Mouse (Mus musculus): ENCODE data around the gene Kcnma1. TPM values are rescaled to one million over a fixed set of nuclear protein-coding genes. Genes with fewer than 3 reads are reported as not detected.

Gene Kcnma1
- polyA plus RNA-seq, 1 experiment from 2014 or later, result 9.0 TPM

DNA sequence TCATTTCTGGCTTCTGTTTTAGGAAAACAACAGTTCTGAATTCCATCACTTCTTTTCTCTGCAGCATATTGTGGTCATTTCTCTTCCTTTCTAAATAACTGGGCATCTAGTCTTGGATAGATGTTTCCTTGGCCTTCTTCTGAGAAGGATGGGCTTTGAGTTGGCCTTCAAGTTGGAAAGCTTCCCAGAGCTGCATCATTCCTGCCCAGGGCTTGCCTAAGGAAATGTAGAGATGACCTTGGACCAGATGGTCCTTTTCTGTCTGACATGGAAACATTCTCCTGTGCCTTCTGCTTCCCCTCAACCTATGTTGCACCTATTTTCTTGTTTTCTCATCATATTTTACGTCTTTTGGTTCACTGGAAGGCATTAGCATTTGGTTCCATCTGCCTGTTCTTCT is 444.0 kb downstream of the Kcnma1 start:
- Histone ChIP-seq H3K4me2 (replicated peaks) (no peak overlapping the region), H3K4me3 (no peak overlapping the region), H3K9me3 (no peaks in the 10 kb centered on the region), H3K36me3 (no peaks in the 10 kb centered on the region), H3K27ac (replicated peaks) (no peak overlapping the region), H3K4me1 (peaks cover 7% of the 10 kb centered on the region; the same call in 1 of the 2 replicates), H3K27me3 (no peaks in the 10 kb centered on the region), H3K9ac (replicated peaks) (no peak overlapping the region)
- no peak for ATAC-seq (replicated peaks)
- WGBS, result 63% methylated on average over 1 of the region's 1 CpGs

DNA sequence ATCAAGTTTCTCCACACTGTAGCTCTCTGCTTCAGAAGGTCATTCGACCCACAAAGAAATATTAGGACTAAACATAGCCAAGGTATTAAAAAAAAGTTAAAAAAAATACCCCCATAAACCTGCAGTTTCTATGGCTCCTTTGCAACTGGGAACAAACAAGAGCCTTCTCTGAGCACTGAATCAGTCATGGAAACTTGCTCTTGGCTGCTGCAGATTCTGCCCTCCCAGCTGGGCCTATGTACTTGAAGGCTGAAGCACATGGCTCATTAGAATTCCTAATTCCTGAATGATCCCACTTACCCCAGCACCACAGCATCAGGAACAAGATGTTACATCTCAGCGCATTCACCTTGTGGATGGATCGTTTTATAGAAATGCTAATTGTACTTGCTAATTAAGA is 448.4 kb downstream of the Kcnma1 start:
- H3K4me3 ChIP-seq, result no peak overlapping the region
- H3K9me3 ChIP-seq, result no peaks in the 10 kb centered on the region
- H3K27ac ChIP-seq (replicated peaks), result no peak overlapping the region
- 62% methylated on average over 3 of the region's 3 CpGs for WGBS
- no peak overlapping the region for H3K9ac ChIP-seq (replicated peaks)
- H3K27me3 ChIP-seq, result no peaks in the 10 kb centered on the region
- 0 out of 2 replicates have a peak, but pooled peaks cover 2% of the 10 kb centered on the region for H3K4me1 ChIP-seq
- no peaks in the 10 kb centered on the region for H3K36me3 ChIP-seq
- ATAC-seq (replicated peaks), result no peak
- H3K4me2 ChIP-seq (replicated peaks), result no peak overlapping the region

DNA sequence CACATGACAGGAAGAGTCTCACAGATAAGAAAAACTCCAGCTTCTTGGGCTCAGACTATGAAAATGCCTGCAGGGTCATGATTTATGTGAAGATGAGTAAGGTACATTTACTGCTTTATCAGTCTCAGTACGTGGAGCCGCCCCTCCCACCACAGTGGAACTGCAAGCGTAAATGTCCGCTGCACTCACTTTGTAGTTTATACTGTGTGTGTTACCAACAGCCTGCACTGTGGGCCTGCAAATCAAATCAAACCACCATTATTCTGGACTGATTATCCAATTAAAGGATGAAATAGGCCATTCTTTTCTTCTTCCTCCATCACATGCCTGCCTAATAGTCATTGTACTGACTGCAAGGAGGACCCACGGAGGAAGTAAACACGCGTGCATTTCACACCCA is 449.8 kb downstream of the Kcnma1 start:
- Histone ChIP-seq H3K4me2 (replicated peaks) (no peak overlapping the region), H3K4me3 (no peak overlapping the region), H3K36me3 (no peaks in the 10 kb centered on the region), H3K4me1 (0 out of 2 replicates have a peak, but pooled peaks cover 2% of the 10 kb centered on the region), H3K27me3 (no peaks in the 10 kb centered on the region), H3K9ac (replicated peaks) (no peak overlapping the region), H3K27ac (replicated peaks) (no peak overlapping the region), H3K9me3 (no peaks in the 10 kb centered on the region)
- ATAC-seq (replicated peaks), result no peak
- WGBS, result 36% methylated on average over 7 of the region's 7 CpGs

DNA sequence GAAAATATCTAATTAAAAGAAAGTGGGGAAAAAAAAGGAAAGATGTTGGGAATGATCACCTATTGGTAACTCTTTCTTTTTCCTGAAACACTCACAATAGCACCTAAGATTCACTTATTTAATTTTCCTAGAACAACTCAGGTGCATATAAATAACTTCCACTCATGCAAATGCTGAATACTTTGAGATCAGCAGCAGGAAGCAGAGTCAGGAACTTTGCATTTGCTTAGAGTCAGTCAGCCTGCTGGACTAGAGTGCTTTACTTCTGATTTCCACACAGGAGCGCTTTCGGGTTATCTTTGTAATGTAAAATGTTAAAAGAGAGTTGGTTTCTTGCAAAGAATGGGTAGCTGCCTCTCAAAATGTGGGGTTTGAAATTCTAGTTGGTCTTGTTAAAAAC is 451.1 kb downstream of the Kcnma1 start:
- no peak for ATAC-seq (replicated peaks)
- Histone ChIP-seq H3K9me3 (no peaks in the 10 kb centered on the region), H3K9ac (replicated peaks) (no peak overlapping the region), H3K4me3 (no peak overlapping the region), H3K4me2 (replicated peaks) (no peak overlapping the region), H3K36me3 (no peaks in the 10 kb centered on the region), H3K4me1 (0 out of 2 replicates have a peak, but pooled peaks cover 2% of the 10 kb centered on the region), H3K27me3 (no peaks in the 10 kb centered on the region), H3K27ac (replicated peaks) (no peak overlapping the region)
- WGBS, result 75% methylated on average over 2 of the region's 2 CpGs

DNA sequence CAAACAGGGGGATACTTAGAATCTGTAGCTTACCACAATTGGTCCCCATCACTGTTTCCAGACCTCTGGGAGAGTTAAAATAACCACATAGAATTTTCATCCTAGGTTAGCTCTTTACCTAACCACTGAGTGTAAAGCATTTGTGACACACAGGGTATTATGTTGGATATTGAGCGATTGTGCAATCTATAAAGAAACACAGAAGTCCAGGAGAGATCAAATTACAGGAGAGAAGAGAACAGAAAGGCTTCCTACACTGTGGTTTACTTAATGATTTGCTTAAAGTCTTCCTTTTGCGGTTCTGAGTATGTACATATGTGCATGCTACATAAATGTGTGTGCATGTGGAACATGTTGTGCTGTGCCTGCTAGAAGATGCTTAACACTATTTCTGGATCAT is 458.6 kb downstream of the Kcnma1 start:
- Histone ChIP-seq H3K9ac (replicated peaks) (no peak overlapping the region), H3K4me1 (no peaks in the 10 kb centered on the region), H3K27me3 (no peaks in the 10 kb centered on the region), H3K4me3 (no peak overlapping the region), H3K4me2 (replicated peaks) (no peak overlapping the region), H3K9me3 (no peaks in the 10 kb centered on the region), H3K36me3 (no peaks in the 10 kb centered on the region), H3K27ac (replicated peaks) (no peak overlapping the region)
- 77% methylated on average over 2 of the region's 2 CpGs for WGBS
- no peak for ATAC-seq (replicated peaks)

DNA sequence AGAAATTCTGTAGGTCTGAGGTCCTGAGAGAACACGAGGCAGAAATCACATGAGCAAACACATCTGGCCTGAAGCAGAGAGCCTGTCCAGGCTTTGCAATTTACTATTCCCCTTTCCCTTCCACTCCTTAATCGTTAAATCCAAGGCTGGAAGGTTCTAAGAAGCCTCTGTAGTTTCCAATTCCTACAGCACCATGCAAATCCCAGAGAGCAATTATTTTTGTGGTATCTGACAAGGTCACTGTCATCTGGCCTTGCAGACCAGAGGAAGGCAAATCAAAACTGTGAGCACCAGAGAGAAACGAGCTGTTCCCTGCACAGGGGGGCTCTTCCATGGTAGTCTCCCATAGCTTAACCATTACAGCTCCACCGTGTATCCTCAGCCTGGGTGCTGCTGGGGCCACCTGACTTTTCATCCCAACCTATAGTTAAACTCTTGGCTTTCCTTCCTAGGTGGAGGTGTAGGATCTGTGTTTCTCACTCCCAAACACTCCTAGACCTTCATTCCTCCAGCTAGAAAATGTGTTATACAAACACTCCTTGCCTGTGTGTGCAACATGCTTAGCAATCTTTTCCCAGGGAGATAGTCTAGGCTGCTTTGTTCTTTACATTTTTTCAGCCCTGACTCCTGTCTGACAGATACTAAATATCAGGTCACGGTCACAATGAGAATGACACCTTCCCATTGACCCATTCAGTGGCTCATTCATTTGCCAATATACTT is 461.9 kb downstream of the Kcnma1 start:
- ATAC-seq (replicated peaks), result no peak
- no peak overlapping the region for H3K4me2 ChIP-seq (replicated peaks)
- no peaks in the 10 kb centered on the region for H3K4me1 ChIP-seq
- 60% methylated on average over 5 of the region's 5 CpGs for WGBS
- no peaks in the 10 kb centered on the region for H3K9me3 ChIP-seq
- H3K27ac ChIP-seq (replicated peaks), result no peak overlapping the region
- H3K27me3 ChIP-seq, result no peaks in the 10 kb centered on the region
- H3K9ac ChIP-seq (replicated peaks), result no peak overlapping the region
- H3K4me3 ChIP-seq, result no peak overlapping the region
- H3K36me3 ChIP-seq, result no peaks in the 10 kb centered on the region

DNA sequence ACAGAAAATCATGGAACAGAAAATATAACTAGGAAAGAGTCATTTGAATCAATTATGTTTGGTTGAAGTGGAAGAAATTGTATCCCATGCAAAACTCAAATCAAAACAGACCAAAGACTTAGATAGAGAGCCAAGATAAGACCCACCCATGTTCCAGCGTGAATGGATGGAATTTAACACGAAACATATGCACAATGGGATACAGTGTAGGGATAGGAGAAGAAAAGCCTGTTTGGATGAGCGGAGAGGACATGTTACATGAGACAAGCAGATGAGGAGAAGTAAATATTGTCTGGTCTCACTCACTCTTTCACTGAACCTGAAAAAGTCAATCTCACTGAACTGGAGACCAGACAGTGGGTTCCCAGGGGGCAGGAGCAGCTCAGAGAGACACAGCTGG is 463.8 kb downstream of the Kcnma1 start:
- H3K4me1 ChIP-seq, result no peaks in the 10 kb centered on the region
- no peak overlapping the region for H3K9ac ChIP-seq (replicated peaks)
- ATAC-seq (replicated peaks), result no peak
- WGBS, result 89% methylated on average over 3 of the region's 3 CpGs
- no peaks in the 10 kb centered on the region for H3K36me3 ChIP-seq
- H3K27me3 ChIP-seq, result no peaks in the 10 kb centered on the region
- H3K27ac ChIP-seq (replicated peaks), result no peak overlapping the region
- no peak overlapping the region for H3K4me3 ChIP-seq
- no peak overlapping the region for H3K4me2 ChIP-seq (replicated peaks)
- no peaks in the 10 kb centered on the region for H3K9me3 ChIP-seq

DNA sequence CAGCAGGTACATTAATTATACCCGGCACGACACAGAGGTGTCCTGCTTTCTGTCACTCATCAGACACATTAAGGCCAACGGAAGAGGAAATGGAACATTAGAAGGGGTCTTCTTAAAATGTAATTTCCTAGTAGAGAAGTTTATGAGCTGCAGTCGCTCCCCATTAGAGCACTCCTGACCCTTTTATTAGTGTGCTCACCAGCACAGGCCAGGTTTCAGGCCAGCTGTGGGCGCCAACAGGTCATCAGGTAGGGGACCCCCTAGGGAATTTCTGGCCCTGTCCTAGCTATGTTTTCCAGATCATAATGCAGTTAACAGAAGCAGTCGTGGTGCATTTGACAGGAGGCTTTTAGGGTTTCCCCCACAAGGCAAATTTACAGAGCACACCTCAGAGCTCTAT is 472.2 kb downstream of the Kcnma1 start:
- no peaks in the 10 kb centered on the region for H3K36me3 ChIP-seq
- no peaks in the 10 kb centered on the region for H3K4me1 ChIP-seq
- no peak overlapping the region for H3K9ac ChIP-seq (replicated peaks)
- no peaks in the 10 kb centered on the region for H3K9me3 ChIP-seq
- no peak overlapping the region for H3K4me2 ChIP-seq (replicated peaks)
- H3K27me3 ChIP-seq, result no peaks in the 10 kb centered on the region
- 91% methylated on average over 6 of the region's 6 CpGs for WGBS
- no peak overlapping the region for H3K4me3 ChIP-seq
- no peak overlapping the region for H3K27ac ChIP-seq (replicated peaks)
- ATAC-seq (replicated peaks), result no peak

DNA sequence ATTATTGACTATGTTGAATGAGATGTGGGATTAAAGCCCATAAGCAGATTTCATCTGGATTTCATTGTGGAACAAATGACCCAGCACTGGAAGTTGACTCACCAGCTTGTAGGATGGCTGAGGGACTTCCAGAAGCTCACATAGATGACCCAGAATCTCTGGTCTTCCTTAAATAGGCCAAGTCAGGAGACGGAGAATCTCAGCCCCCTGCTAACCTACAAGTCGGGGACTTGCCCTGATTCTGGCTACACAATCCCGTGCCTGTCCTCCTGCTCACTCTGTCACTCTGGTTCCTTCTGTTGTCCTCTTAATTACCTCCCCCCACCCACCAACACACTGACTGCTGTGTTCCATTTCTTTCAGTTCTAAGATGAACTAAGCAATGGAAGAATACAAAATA is 474.7 kb downstream of the Kcnma1 start:
- Histone ChIP-seq H3K4me3 (no peak overlapping the region), H3K9me3 (no peaks in the 10 kb centered on the region), H3K4me1 (no peaks in the 10 kb centered on the region), H3K4me2 (replicated peaks) (no peak overlapping the region), H3K27me3 (no peaks in the 10 kb centered on the region), H3K27ac (replicated peaks) (no peak overlapping the region), H3K9ac (replicated peaks) (no peak overlapping the region), H3K36me3 (no peaks in the 10 kb centered on the region)
- ATAC-seq (replicated peaks), result no peak
- WGBS, result 84% methylated on average over 3 of the region's 3 CpGs

DNA sequence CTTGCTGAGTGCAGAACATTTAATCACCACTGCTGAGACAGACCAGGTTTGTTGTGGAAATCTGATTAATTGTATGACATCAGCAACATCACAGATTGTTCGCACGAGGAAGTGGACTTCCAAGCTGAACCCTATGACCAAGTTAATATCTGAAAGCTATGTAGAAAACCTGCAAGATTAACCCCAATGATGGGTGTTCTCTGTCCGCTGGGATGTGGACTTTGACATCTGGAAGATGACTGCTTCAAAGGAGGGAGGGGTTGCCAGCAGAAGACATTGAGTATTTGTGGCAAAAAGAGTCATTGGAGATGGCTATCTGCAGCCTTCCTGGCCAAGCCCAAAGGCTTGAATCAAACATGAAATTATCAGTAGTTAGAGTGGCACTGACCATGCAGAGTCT is 480.9 kb downstream of the Kcnma1 start:
- no peak overlapping the region for H3K9ac ChIP-seq (replicated peaks)
- H3K27me3 ChIP-seq, result no peaks in the 10 kb centered on the region
- no peak overlapping the region for H3K4me2 ChIP-seq (replicated peaks)
- H3K27ac ChIP-seq (replicated peaks), result no peak overlapping the region
- ATAC-seq (replicated peaks), result no peak
- no peaks in the 10 kb centered on the region for H3K4me1 ChIP-seq
- H3K9me3 ChIP-seq, result no peaks in the 10 kb centered on the region
- no peak overlapping the region for H3K4me3 ChIP-seq
- WGBS, result 91% methylated on average over 3 of the region's 3 CpGs
- no peaks in the 10 kb centered on the region for H3K36me3 ChIP-seq

DNA sequence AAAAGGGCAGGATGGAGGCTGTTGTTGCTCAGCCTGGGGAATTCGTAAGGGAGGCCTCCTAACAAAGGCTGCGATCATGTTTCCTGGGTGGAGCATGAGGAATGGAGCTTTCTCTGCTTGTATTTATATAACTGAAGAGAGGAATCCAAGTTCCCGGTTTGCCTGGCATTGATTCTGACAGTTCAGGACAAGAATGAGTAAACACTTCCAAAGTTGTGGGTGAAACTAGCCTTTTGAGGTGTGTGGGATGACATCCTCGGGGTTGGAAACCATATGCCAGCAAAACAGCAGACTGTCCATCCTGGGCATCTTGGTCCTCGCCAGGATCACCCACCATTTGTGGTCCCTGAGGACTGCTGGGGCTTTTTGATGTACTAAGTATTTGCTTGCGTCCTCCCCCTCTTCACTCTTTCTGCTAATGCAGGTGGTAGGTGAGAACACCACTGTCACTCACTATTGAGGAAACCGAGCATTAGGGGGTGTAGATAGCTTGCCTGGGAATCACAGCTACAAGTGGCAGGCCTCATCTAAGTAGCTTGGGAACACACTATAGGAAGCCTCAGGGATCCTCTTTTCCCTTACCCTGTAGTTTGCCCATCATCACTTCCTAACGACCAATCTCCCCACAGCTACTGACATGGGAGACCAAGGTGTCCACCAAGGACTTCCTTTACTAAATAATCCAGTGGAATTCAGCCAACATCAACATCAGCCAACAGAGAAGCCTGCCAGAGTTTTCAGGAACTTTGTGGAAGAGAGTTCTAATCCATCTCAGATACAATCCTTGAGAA is 482.4 kb downstream of the Kcnma1 start:
- 72% methylated on average over 8 of the region's 8 CpGs for WGBS
- no peaks in the 10 kb centered on the region for H3K4me1 ChIP-seq
- H3K9me3 ChIP-seq, result no peaks in the 10 kb centered on the region
- H3K27me3 ChIP-seq, result no peaks in the 10 kb centered on the region
- no peak for ATAC-seq (replicated peaks)
- no peak overlapping the region for H3K4me2 ChIP-seq (replicated peaks)
- H3K36me3 ChIP-seq, result no peaks in the 10 kb centered on the region
- H3K27ac ChIP-seq (replicated peaks), result no peak overlapping the region
- no peak overlapping the region for H3K9ac ChIP-seq (replicated peaks)
- H3K4me3 ChIP-seq, result no peak overlapping the region

DNA sequence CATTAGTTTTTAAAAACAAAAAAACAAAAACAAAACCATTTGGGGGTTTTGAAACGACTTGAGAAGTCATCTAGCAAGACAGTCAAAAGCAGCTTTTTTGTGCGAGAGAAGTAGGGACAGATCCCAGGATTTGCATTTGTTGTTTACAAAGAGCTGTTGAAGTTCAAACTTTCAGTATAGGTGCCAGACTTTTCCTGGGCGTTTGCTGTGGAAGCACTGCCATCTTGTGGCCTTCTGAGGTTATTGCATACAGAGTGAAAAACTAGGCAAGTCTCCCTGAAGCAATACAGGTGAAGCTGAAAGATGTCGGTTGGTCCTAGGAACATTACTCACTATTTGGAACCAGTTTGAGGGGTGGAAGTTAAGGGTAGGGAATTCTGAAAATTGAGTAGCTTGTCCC is 484.6 kb downstream of the Kcnma1 start:
- H3K27ac ChIP-seq (replicated peaks), result no peak overlapping the region
- H3K4me3 ChIP-seq, result no peak overlapping the region
- no peaks in the 10 kb centered on the region for H3K27me3 ChIP-seq
- H3K4me1 ChIP-seq, result no peaks in the 10 kb centered on the region
- WGBS, result 8% methylated on average over 4 of the region's 4 CpGs
- no peak overlapping the region for H3K9ac ChIP-seq (replicated peaks)
- no peaks in the 10 kb centered on the region for H3K9me3 ChIP-seq
- no peak overlapping the region for H3K4me2 ChIP-seq (replicated peaks)
- no peaks in the 10 kb centered on the region for H3K36me3 ChIP-seq
- 0 out of 2 replicates have a peak, but pooled peaks have one; percentile 26 for ATAC-seq (replicated peaks)

All from forebrain, embryonic 15.5 days (tissue).